Mouse (Mus musculus) embryonic facial prominence, embryonic 11.5 days (tissue): ENCODE data around the gene Pde5a. TPM values are rescaled to one million over a fixed set of nuclear protein-coding genes. Genes with fewer than 3 reads are reported as not detected.
A peak's percentile ranks its signal among the peaks of the same experiment; 100 is the strongest.

Source experiments
- ATAC-seq: fragments of 200-750 bp; cut with Nextera tagmentation; replicated peaks from 2 replicates; pipeline ENCODE4 v1.8.0; 2017; ENCODE audit warnings: low read depth; ENCODE audit not compliant: insufficient number of reproducible peaks, low FRiP score, low TSS enrichment
- DNase-seq: peaks from one replicate; pipeline ENCODE4 v3.0.0-alpha.2; 2015; ENCODE audit warnings: low spot score
- H3K27ac ChIP-seq: fragments of 300-500 bp; sonication (generic); replicated peaks from 2 replicates; pipeline ENCODE4 v1.5.1; 2014; ENCODE audit warnings: mild to moderate bottlenecking, low read depth, low read length, control low read depth
- H3K27me3 ChIP-seq: fragments of 300-500 bp; sonication (generic); 2 replicates; pipeline ENCODE4 v1.6.1; 2014; ENCODE audit warnings: mild to moderate bottlenecking, low read length, moderate library complexity, mixed read lengths; ENCODE audit not compliant: control insufficient read depth, insufficient read depth
- H3K36me3 ChIP-seq: fragments of 300-500 bp; sonication (generic); replicated peaks from 2 replicates; pipeline ENCODE4 v1.6.1; 2014; ENCODE audit warnings: low read depth, mild to moderate bottlenecking, low read length, moderate library complexity, mixed read lengths; ENCODE audit not compliant: control insufficient read depth, insufficient read depth
- H3K4me1 ChIP-seq: fragments of 300-500 bp; sonication (generic); 2 replicates; pipeline ENCODE4 v1.6.1; 2014; ENCODE audit warnings: low read length, mixed read lengths; ENCODE audit not compliant: control insufficient read depth, insufficient read depth
- H3K4me2 ChIP-seq: fragments of 300-500 bp; sonication (generic); 2 replicates; pipeline ENCODE4 v1.6.1; 2014; ENCODE audit warnings: low read depth, mild to moderate bottlenecking, control low read depth, low read length, moderate library complexity
- H3K4me3 ChIP-seq: fragments of 300-500 bp; sonication (generic); 2 replicates; pipeline ENCODE4 v1.5.1; 2014; ENCODE audit warnings: low read depth, low read length, control low read depth
- H3K9ac ChIP-seq: fragments of 300-500 bp; sonication (generic); replicated peaks from 2 replicates; pipeline ENCODE4 v1.6.1; 2014; ENCODE audit warnings: mild to moderate bottlenecking, control low read depth, low read length
- H3K9me3 ChIP-seq: fragments of 300-500 bp; sonication (generic); replicated peaks from 2 replicates; pipeline ENCODE4 v1.6.1; 2016; ENCODE audit warnings: mild to moderate bottlenecking, low read length, inconsistent platforms, mixed read lengths; ENCODE audit not compliant: control insufficient read depth
- WGBS: fragments of 180-500 bp; shearing (Covaris S2); extraction: QIAGEN DNeasy Blood & Tissue Kit; methylation state at CpG from one replicate; pipeline ENCODE4 v1.1.7; 2014; 5-methylcytosine and 5-hydroxymethylcytosine counted together
- polyA plus RNA-seq: library from polyadenylated mRNA; unstranded; fragments of >200 nt; fragmentation: Nextera tagmentation; extraction: Ambion mirVana; gene quantifications from 2 replicates; pipeline ENCODE4 v1.2.1, GENCODE M21; 2014

Pde5a gene
- polyA plus RNA-seq, 1 experiment from 2014 or later, result 4.6 TPM

DNA sequence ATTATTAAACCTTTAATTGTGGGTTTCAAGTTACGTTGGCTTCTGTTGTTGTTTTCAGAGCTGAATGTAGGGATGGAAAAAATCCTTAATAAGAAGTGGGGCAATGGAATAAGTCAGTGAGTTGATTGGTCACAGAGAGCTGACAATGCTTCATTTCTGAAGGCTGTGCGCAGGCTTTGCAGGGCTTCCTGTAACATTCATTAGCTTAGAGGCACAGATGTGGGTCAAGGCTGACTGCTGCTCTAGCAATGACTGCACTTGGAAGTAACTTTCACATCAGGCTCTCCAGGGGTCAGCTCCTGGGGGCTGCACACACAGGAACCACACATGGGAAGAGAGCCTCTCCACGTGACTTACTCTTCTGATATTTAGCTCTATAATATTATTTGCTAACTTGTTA, 5.1 kb downstream of the Pde5a start:
- H3K4me3 ChIP-seq, result no peak overlapping the region
- no peaks in the 10 kb centered on the region for H3K9me3 ChIP-seq
- H3K27me3 ChIP-seq, result no peaks in the 10 kb centered on the region
- no peak for ATAC-seq
- 61% methylated on average over 3 of the region's 3 CpGs for WGBS
- H3K36me3 ChIP-seq, result no peaks in the 10 kb centered on the region
- H3K9ac ChIP-seq, result no peak overlapping the region
- no peaks in the 10 kb centered on the region for H3K4me1 ChIP-seq
- H3K4me2 ChIP-seq, result no peak overlapping the region
- DNase-seq, result peak; percentile 15
- no peak overlapping the region for H3K27ac ChIP-seq

DNA sequence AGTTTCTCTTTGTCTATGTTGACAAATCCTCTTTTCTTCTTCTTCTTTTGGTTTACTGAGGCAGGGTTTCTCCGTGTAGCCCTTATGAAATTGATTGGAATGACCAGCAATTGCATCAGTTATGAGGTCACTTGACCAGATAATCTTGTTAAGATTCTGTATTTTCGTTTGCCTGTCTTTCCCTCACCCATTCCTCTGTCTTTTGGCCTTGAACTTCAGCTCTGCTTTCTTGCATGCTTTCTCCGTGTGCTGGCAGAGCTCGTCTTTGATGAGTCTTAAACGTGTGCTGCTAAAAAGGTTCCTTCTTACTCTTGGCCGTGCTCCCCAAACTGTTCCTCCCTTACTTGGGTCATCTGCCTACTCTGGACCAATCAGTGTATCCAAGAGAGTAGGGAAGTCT, 5.6 kb downstream of the Pde5a start:
- DNase-seq (no peak), ATAC-seq (no peak)
- Histone ChIP-seq H3K4me1 (no peaks in the 10 kb centered on the region), H3K4me2 (no peak overlapping the region), H3K27ac (no peak overlapping the region), H3K9me3 (no peaks in the 10 kb centered on the region), H3K9ac (no peak overlapping the region), H3K36me3 (no peaks in the 10 kb centered on the region), H3K27me3 (no peaks in the 10 kb centered on the region), H3K4me3 (no peak overlapping the region)
- WGBS, result 82% methylated on average over 6 of the region's 6 CpGs

DNA sequence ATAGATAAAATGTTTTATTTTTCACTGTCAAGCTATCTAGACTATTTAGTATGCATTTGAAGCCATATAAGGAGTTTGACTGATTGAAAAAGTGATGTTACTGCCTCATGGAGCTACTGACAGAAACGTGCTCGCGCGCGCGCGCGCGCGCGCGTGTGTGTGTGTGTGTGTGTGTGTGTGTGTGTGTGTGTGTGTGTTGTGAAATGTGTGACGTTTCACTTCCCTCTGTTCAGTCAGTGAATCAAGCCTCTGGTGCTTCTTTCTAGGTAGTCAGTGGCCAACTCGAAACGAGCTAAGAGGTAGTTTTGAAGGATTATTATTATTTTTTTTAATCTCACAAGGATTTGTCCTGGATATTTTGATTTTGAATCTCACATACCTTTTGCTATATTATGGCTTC, 10.7 kb downstream of the Pde5a start:
- no peaks in the 10 kb centered on the region for H3K36me3 ChIP-seq
- 96% methylated on average over 15 of the region's 15 CpGs for WGBS
- no peak overlapping the region for H3K9ac ChIP-seq
- no peak overlapping the region for H3K4me2 ChIP-seq
- H3K4me1 ChIP-seq, result no peaks in the 10 kb centered on the region
- no peak overlapping the region for H3K4me3 ChIP-seq
- ATAC-seq (no peak), DNase-seq (no peak)
- no peaks in the 10 kb centered on the region for H3K9me3 ChIP-seq
- H3K27me3 ChIP-seq, result no peaks in the 10 kb centered on the region
- no peak overlapping the region for H3K27ac ChIP-seq

DNA sequence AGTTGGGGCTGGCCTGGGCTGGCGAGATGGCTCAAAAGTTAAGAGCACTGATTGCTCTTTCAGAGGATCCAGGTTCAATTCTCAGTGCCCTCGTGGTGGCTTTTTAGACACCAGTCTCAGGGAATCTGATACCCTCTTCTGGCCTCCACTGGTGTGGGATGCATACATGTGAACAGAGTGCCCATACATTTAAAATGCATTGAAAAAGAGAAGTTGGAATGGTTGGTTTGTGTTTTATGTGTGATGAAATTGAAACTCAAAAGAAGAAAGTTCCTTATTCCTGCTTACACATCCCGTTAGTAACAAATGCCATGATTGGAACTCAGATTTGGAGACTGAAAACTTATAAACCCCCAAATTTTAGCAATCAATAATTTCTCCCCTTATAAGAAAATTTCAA, 15.5 kb downstream of the Pde5a start:
- H3K4me2 ChIP-seq, result no peak overlapping the region
- H3K27ac ChIP-seq, result no peak overlapping the region
- H3K36me3 ChIP-seq, result no peaks in the 10 kb centered on the region
- 85% methylated on average over 3 of the region's 3 CpGs for WGBS
- H3K27me3 ChIP-seq, result no peaks in the 10 kb centered on the region
- no peaks in the 10 kb centered on the region for H3K4me1 ChIP-seq
- H3K9ac ChIP-seq, result no peak overlapping the region
- DNase-seq (no peak), ATAC-seq (no peak)
- no peak overlapping the region for H3K4me3 ChIP-seq
- H3K9me3 ChIP-seq, result no peaks in the 10 kb centered on the region

DNA sequence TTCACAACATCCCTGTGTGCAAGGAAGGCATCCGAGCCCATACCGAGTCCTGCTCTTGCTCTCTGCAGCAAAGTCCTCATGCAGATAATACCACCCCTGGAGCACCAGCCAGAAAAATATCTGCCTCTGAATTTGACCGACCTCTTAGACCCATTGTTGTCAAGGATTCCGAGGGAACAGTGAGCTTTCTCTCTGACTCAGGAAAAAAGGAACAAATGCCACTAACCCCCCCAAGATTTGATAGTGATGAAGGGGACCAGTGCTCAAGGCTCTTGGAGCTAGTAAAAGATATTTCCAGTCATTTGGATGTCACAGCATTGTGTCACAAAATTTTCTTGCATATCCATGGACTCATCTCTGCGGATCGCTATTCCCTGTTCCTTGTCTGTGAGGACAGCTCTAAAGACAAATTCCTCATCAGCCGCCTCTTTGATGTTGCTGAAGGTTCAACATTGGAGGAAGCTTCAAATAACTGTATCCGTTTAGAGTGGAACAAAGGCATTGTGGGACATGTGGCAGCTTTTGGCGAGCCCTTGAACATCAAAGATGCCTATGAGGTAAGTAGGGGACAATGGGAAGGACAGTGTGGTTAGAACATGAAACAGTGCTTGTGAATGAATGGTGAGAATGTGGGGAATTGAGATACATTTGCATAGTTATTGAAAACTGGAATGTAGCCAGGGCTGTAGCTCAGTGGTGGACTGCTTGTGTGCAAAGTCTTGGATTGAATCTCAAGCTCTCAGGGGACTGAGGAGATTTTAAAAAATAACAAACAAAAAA, 19.4 kb downstream of the Pde5a start:
- Histone ChIP-seq H3K9ac (no peak overlapping the region), H3K4me2 (no peak overlapping the region), H3K9me3 (no peaks in the 10 kb centered on the region), H3K27ac (no peak overlapping the region), H3K4me3 (no peak overlapping the region), H3K27me3 (no peaks in the 10 kb centered on the region), H3K4me1 (no peaks in the 10 kb centered on the region), H3K36me3 (no peaks in the 10 kb centered on the region)
- WGBS, result 82% methylated on average over 9 of the region's 9 CpGs
- ATAC-seq (no peak), DNase-seq (no peak)

DNA sequence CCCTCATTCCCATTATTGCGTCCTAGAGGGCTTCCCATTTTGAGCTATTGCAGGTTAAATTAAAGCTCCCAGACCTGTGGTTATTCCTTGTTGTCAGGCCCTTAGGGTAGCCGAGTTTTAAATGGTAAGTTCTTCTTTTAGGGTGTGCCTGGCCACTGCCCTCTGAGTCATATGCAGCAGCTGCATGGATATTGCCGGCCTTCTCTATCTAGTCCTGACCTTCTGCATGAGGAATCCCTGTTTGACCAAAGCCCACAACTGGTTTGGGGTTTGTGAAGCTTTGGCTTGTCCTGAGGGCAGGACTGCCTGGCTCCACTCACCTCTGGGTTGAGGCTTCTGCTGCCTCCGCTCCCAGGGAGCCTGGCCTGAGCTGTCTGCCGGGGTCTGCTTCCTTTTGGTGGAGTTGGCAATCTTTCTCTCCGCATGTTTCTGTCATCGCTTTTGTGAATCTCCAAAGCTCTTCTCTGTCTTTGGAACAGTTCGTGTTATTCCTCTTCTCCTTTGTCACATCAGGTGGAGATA, 34.6 kb downstream of the Pde5a start:
- 84% methylated on average over 8 of the region's 8 CpGs for WGBS
- DNase-seq, result no peak
- H3K4me2 ChIP-seq, result no peak overlapping the region
- no peak overlapping the region for H3K4me3 ChIP-seq
- ATAC-seq, result no peak
- H3K9ac ChIP-seq, result no peak overlapping the region
- H3K27ac ChIP-seq, result no peak overlapping the region
- H3K9me3 ChIP-seq, result no peaks in the 10 kb centered on the region
- H3K36me3 ChIP-seq, result no peaks in the 10 kb centered on the region
- H3K4me1 ChIP-seq, result no peaks in the 10 kb centered on the region
- no peaks in the 10 kb centered on the region for H3K27me3 ChIP-seq

DNA sequence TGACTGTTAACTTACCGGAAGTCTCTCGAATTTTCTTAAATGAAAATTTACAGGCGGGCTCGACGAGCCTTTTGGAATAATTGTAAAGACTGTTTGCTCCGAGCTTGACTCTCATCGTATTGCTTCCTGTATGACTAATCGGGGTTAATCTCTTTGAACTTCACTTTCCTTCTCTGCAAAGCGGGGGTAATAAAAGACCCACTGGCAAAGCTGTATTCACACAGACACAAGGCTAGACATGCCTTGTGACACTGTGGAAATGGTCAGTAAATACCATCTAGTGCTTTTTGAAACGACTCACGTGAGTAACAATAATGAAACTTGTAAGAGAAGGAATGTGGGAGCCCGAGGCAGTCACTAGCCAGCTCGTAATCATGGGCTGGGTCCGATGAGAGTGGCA, 35.0 kb downstream of the Pde5a start:
- Histone ChIP-seq H3K9me3 (no peaks in the 10 kb centered on the region), H3K27me3 (no peaks in the 10 kb centered on the region), H3K4me1 (no peaks in the 10 kb centered on the region), H3K27ac (no peak overlapping the region), H3K9ac (no peak overlapping the region), H3K36me3 (no peaks in the 10 kb centered on the region), H3K4me3 (no peak overlapping the region), H3K4me2 (no peak overlapping the region)
- DNase-seq (peak; percentile 30), ATAC-seq (no peak)
- 51% methylated on average over 14 of the region's 14 CpGs for WGBS

DNA sequence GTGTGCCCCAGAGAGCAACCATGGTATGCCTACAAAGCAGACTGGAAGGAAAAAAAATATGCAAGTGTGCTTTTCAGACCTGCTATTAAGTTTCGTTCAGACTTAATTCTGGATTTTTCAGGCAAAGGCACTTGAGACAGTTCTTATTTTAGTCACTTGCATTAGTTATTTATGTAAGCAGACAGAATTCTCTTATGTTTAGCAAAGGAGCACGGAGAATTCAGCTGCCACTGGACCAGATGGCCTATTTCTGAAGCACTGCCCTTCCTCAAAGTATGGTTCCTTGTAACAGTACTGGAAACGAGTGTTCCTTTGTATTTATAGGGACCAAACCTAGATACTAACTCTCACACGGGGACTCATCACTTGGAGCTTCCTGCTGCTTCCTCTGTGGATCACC, 38.2 kb downstream of the Pde5a start:
- Histone ChIP-seq H3K9me3 (no peaks in the 10 kb centered on the region), H3K9ac (no peak overlapping the region), H3K4me1 (no peaks in the 10 kb centered on the region), H3K4me2 (no peak overlapping the region), H3K36me3 (no peaks in the 10 kb centered on the region), H3K27me3 (no peaks in the 10 kb centered on the region), H3K27ac (no peak overlapping the region), H3K4me3 (no peak overlapping the region)
- no peak for DNase-seq
- ATAC-seq, result no peak
- 67% methylated on average over 4 of the region's 4 CpGs for WGBS
